Mouse (Mus musculus) CD8-positive naive resting alpha-beta T cell, adult 2 months (primary cell): ENCODE data around the gene St14.

ENCODE experiments used
- DNase-seq, 2 experiments: peaks; one replicate each; pipeline ENCODE4 v3.0.0; 2022; ENCODE audit warnings: low read depth in 2 of 2, low spot score in 2 of 2

St14 gene

GRCm38 (mm10) chr9:31126079-31126478 lies 5.6 kb downstream of the St14 start:
- no peak for DNase-seq

- DNase-seq: no peak
Measured at GRCm38 (mm10) chr9:31122464-31123030, 9.1 kb downstream of the St14 start.

DNA sequence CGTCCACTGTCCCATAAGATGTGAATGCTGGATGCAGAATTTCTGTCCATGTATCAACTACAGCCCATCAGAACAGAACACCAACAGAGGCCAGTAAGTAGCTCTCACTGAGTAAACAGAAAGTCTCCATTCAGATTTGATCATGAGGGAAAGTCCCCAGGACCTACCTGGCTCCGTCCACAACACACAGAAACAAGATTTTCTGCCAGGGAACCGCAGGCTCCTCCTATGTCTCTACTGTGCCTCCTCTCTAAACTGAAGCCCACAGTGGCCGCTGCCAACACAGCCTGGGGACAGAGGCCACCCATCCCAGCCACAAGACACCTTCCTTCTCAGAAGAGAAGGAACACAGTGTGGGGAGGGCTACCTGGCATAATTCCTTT lies 11.1 kb downstream of the St14 start:
- DNase-seq: no peak

- DNase-seq: no peak
Measured at GRCm38 (mm10) chr9:31119882-31120532, 11.6 kb downstream of the St14 start.

GRCm38 (mm10) chr9:31119405-31119804 lies 12.2 kb downstream of the St14 start:
- no peak for DNase-seq

DNA sequence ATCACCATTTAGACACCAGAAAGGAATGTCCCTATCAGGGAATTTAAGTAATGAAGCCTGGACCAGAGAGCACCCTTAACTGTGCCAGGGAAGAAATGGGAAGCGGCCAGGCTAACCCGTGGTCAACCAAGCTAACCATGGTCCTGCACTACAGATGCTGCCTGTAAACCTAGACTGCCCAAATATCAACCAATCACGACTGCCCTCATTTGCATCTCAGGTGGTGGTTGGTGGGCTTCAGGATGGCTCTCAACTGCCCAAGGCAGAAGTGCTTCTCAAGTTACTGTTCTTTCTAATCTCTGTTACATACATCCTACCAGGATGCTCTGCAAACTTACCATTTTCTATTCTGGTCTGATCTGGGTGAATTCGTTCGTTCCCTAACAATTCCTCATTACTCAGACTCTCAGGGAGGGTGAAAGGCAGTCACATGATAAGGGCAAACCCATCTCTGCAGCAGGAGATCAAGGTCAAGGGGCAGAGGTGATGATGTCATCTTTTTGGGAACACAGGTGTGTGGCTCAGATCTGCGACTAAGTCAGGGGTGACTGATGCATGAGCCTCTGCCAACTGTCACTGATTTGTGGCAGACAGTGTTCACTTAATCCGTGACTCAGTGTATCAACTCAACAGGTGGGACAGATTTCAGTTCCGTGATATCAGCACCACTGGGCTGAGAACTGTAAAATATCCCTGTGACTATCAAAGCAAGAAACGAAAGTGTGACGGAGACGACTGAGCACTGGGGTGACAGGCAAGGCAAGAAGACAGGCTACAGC lies 12.9 kb downstream of the St14 start:
- no peak for DNase-seq

DNA sequence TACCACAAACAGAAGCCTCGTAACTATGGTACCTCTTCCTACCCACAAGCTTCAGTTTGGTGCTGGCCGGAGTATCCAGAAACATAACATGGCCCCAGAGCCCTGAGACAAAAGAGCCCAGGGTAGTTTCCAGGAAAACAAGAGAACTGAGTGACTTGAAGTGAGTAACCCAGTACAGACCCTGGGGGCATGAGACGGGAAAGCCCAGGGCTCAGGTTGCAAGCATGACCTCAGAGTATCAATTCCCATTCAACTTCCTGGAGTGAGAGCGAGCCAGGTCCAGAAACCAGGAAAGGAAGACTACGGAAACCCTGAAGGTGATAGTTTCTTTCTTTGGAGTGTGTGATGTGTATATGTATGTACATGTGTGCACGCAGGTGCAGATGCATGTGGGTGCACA lies 14.2 kb downstream of the St14 start:
- DNase-seq: no peak

DNA sequence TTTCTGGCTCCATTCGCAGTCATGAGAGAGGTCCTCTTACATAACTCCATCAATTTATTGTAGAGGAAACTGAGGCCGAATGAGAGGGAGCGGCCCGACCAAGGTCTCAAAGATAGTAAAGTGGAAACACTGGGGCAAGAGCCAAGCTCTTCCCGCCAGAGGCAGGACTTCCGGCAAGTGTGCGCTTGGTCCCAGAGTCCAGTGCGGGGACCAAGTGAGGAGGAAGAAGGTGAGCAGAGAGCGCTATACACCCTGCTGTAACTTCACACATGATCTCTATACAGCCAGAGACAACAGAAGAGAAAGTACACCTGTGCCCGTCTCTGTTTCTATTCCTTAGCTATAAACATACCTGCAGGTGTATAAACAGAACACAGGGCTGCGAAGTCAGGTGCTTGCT lies 14.6 kb downstream of the St14 start:
- DNase-seq: no peak

GRCm38 (mm10) chr9:31115586-31115985 lies 16.1 kb downstream of the St14 start:
- DNase-seq: no peak

GRCm38 (mm10) chr9:31108464-31108863 lies 23.2 kb downstream of the St14 start:
- DNase-seq: no peak

- no peak for DNase-seq
Measured at GRCm38 (mm10) chr9:31098118-31098517, 33.5 kb downstream of the St14 start.

DNA sequence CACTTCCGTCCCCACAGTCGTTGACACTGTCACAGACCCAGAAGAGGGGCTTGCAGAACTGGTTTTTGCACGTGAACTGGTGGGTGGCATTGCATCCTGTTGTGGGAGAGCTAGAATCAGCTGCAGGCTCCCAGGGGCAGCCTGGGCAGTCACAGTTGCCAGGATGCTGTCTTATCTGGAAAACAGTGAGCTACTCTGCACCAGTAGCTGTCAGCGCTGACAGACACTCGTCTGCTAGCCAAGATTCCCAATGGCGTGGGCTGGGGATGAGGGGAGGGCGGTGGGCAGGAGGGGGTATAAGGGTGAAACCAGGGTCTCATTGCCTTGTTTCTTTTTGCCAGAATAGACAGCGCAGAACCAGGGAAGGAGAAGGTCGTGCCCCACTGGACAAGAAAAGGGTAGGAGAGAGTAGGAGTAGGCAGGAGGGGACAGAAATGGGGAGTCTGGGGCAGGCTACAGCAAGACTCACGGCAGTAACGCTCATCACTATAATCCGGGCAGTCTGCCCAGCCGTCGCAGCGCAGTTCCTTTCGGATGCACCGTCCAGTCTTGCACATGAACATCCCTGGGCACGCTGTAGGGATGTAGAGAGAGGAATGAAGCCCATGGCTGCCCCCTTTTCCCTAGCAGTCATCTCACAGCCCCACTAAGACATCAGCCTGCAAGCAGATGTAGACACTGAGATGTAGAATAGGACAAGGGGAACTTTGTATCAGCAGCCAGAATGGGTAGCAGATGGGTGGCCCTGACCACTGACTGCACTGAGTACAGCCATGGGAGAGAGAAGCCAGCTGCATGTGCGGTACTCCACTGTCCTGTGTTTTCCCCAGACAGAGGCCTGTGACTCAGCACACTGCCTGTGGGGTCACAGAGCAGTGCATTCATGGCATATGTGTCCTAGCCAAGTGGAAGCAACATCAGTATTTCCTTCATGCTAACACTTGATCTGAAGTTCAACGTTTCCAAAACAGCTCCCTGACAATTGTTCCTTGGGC lies 34.3 kb downstream of the St14 start:
- no peak for DNase-seq

DNA sequence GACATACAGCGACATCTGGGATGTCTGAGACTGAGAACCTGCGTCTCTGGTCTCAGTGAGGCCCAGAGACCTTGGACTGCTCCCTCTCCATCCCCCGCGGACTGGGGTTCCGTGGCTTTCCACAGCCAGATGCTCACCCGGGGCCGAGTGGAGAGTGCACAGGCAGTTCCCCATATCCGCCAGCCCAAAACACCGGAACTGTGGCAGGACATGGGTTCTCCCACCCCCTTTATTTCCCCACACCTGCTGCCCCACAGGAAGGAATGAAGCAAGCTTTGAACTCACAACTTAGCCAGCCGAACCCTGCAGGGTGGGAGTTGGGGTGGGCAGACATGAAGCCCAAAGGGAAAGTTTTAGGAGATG lies 38.8 kb downstream of the St14 start:
- DNase-seq: no peak

DNA sequence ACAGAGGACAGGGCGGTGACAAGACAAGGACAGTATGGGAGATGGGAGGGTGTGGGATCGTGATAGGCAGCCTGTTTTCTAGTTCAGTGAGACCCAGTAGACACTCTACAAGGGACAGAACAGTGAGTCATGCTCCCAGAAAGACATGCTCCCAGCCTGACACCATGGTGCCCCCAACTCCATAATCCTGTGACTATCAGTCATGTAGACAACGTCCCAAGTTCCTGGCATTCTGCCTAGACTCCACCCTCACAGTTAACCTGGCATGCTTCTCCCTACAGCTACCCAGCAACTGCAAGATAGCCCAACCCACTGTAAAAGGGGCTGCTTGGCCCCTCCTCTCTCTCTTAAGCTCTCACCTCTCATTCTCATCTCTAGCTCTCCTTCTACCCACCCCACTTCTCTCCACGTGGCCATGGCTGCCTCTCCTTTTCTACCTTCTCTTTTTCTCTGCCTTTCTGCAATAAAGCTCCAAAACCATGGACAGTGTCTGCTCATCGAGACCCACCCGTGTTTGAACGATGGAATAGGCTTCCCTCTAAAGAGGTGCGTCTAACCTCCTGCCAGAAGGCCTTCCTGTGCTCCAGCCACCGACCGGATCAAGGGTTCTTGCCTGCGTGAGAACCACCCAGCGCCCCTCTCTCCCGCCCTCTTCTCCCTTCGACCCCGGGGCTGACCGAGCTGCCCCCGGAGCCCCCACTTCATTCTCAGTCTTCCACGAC lies 39.4 kb downstream of the St14 start:
- DNase-seq: no peak

GRCm38 (mm10) chr9:31091162-31091581 lies 40.5 kb downstream of the St14 start:
- no peak for DNase-seq

- DNase-seq: no peak
Measured at GRCm38 (mm10) chr9:31090081-31091023, 41.3 kb downstream of the St14 start.

- DNase-seq: no peak
Measured at GRCm38 (mm10) chr9:31089541-31089940, 42.1 kb downstream of the St14 start.

GRCm38 (mm10) chr9:31088883-31089282 lies 42.8 kb downstream of the St14 start:
- no peak for DNase-seq

- DNase-seq: no peak
Measured at GRCm38 (mm10) chr9:31088116-31088515, 43.5 kb downstream of the St14 start.

DNA sequence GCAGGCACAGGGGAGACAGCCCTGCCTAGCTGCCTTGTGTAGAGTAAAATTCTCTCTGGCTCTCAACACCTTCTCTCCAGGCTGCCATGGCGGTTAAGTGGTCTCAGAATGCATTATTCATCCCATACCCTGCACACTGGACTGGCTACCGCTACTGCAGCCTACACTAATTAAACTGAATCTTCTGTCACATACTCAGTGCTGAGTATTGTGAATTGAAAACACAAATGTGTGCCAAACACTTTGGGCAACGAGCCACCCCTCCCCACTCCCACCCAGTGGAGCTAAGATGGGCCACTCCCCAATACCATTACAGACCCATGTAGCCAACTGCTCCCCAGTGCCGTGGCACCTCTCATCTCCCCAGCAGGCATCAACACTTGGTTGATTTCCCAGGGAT lies 44.2 kb downstream of the St14 start:
- no peak for DNase-seq
